In the genomic region with DNA sequence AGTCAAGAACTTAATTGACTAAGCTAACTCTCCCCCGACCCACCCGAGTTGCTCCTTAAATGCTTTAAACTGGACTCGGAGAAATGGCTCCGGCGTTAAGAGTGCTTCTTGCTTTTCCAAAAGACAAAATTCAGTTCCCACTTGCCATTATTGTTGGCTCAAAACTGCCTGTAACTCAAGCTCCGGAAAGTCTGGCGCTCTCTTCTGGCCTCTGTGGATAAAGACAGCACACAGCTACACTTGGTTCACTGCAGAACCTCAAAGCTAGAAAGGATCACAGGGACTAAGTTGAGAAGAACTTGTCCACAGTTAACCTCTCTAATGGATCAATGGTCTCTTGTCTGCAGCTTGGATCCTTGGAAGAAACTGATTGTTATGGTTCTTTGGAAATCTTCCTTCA, we compare ENCODE assay signal across 19 mouse cellular contexts. TPM values are rescaled to one million over a fixed set of nuclear protein-coding genes. Genes with fewer than 3 reads are reported as not detected.
DNase-seq lines count a peak whose midpoint lies in the region; TF ChIP-seq lines count a peak whose summit lies in the region.
"Had no signal": no experiment of that assay in that cellular context is flagged by ENCODE, and none has a peak within 500 bp of the region (broad histone marks: within the 10 kb centered on the region; RNA-seq: fewer than 3 reads in every experiment).

No protein-coding gene starts in this region.

- intact Hi-C loops in gastrocnemius, adult 2 months (cut with DNase I), result no loop called here
- intact Hi-C loops in left cerebral cortex, adult 2 months (cut with DNase I), result no loop called here

- no peak overlapping the region for H3K4me3 ChIP-seq in gastrocnemius, adult 2 months
- no peak overlapping the region for H3K4me3 ChIP-seq in ES-E14 (ENCODE audit: insufficient read depth in 1 of 2, low read depth in 1 of 2, low read length in 2 of 2, poor library complexity in 1 of 2, severe bottlenecking in 1 of 2)
- H3K4me3 ChIP-seq in left cerebral cortex, adult 2 months, result no peak overlapping the region
- H3K4me3 ChIP-seq: midbrain, embryonic 10.5 days had no signal

- peak; percentile 7; the same call in 1 of the 2 replicates for TF ChIP-seq CTCF in gastrocnemius, adult 2 months (IDR thresholded peaks at IDR 0.05)
- TF ChIP-seq CTCF in left cerebral cortex, adult 2 months (IDR thresholded peaks at IDR 0.05), result no peak; the same call in 1 of the 2 replicates

- no peak overlapping the region for H3K27ac ChIP-seq in gastrocnemius, adult 2 months
- peak overlapping the region; percentile 75; the same call in 1 of the 2 replicates for H3K27ac ChIP-seq in ES-E14 (ENCODE audit: insufficient read depth, low read depth, low read length, poor library complexity, severe bottlenecking)
- no peak overlapping the region for H3K27ac ChIP-seq in left cerebral cortex, adult 2 months
- H3K27ac ChIP-seq: midbrain, embryonic 10.5 days; stomach, postnatal 0 days had no signal

- in situ Hi-C loops in ES-E14 (cut with MboI; ENCODE audit: low sequenced_read_pairs in 2 of 2, unreplicated experiment in 2 of 2), result no loop called here

- H3K9me3 ChIP-seq in ES-E14 (ENCODE audit: control insufficient read depth, insufficient read depth, low read depth, low read length), result no peaks in the 10 kb centered on the region
- H3K9me3 ChIP-seq: midbrain, embryonic 10.5 days had no signal

- DNase-seq in gastrocnemius, adult 2 months, result no peak
- DNase-seq in gastrocnemius, adult 18-20 months (ENCODE audit: low spot score), result no peak
- DNase-seq in thymus, postnatal 4 days, result peak; percentile 33
- no peak for DNase-seq in thymus, postnatal 10 days (ENCODE audit: low spot score in 2 of 2)
- DNase-seq in ES-E14 (ENCODE audit: low read depth, low spot score), result peak; percentile 52
- no peak for DNase-seq in left cerebral cortex, adult 2 months (ENCODE audit: extremely low spot score in 1 of 2, low spot score in 2 of 2)
- no peak for DNase-seq in right cerebral cortex, postnatal 25 days
- DNase-seq: cerebellum, adult 18-20 months; cerebellum, postnatal 14 days; kidney, adult 11 months; kidney, postnatal 4 days; thymus, adult 2 months had no signal

- H3K36me3 ChIP-seq in ES-E14 (ENCODE audit: control insufficient read depth, insufficient read depth, low read length, poor library complexity, severe bottlenecking), result no peaks in the 10 kb centered on the region
- H3K36me3 ChIP-seq: midbrain, embryonic 10.5 days had no signal

- no peak overlapping the region for H3K9ac ChIP-seq in ES-E14 (ENCODE audit: insufficient read depth, low read depth, low read length, poor library complexity, severe bottlenecking)

- H3K4me1 ChIP-seq in ES-E14 (ENCODE audit: control insufficient read depth in 2 of 2, insufficient read depth in 2 of 2, low read length in 2 of 2, poor library complexity in 1 of 2), result no peaks in the 10 kb centered on the region; a peak in 1 of 4 replicates
- H3K4me1 ChIP-seq: midbrain, embryonic 10.5 days had no signal

TF ChIP-seq in ES-E14, 5 proteins besides CTCF, POLR2A, EP300 and RAD21:
- TF ChIP-seq ZC3H11A (IDR thresholded peaks at IDR 0.05; ENCODE audit: borderline replicate concordance, low read depth, low read length), result no peak
- TF ChIP-seq ZNF384 (IDR thresholded peaks at IDR 0.05; ENCODE audit: low read depth, low read length), result no peak
- no peak for TF ChIP-seq CHD2 (IDR thresholded peaks at IDR 0.05; ENCODE audit: low read depth, low read length)
- no peak for TF ChIP-seq MAFK (IDR thresholded peaks at IDR 0.05; ENCODE audit: insufficient read depth, low read depth, low read length)
- no peak for TF ChIP-seq HCFC1 (IDR thresholded peaks at IDR 0.05; ENCODE audit: borderline replicate concordance, insufficient read depth, low read length)

RNA-seq across cellular contexts. Expression of a gene that starts 15.9 kb away (rescaled TPM):
- total RNA-seq in gastrocnemius, adult 2 months (2021), result not detected
- not detected for total RNA-seq in gastrocnemius, adult 18-20 months (2021)
- not detected in 2 replicates for total RNA-seq in ES-E14 (2012; rRNA removed)
- total RNA-seq in left cerebral cortex, adult 2 months (2021), result not detected
- total RNA-seq: gastrocnemius, adult 8-10 months; hematopoietic stem cell, adult 5-6 weeks; layer of hippocampus, postnatal 10 days; liver, adult 2 months; midbrain, postnatal 0 days had no signal

RNA-seq across cellular contexts. Expression of a gene that starts 24.9 kb away (rescaled TPM):
- total RNA-seq in gastrocnemius, adult 2 months (2021), result 10 to 100 TPM; 23.8 to 30.3 TPM
- total RNA-seq in gastrocnemius, adult 18-20 months (2021), result 10 to 100 TPM; 23.6 to 30.9 TPM
- total RNA-seq in ES-E14 (2012; rRNA removed), result 48.2 and 65.4 TPM in 2 replicates
- total RNA-seq in left cerebral cortex, adult 2 months (2021), result 100 to 1,000 TPM; 192 to 199 TPM

RNA-seq across cellular contexts. Expression of a gene that starts 25.1 kb away (rescaled TPM):
- total RNA-seq in gastrocnemius, adult 2 months (2021), result not detected
- total RNA-seq in gastrocnemius, adult 18-20 months (2021), result not detected
- 0.21 and 0.58 TPM in 2 replicates for total RNA-seq in ES-E14 (2012; rRNA removed)
- not detected for total RNA-seq in left cerebral cortex, adult 2 months (2021)
- total RNA-seq: gastrocnemius, adult 8-10 months; hematopoietic stem cell, adult 5-6 weeks; layer of hippocampus, postnatal 10 days; liver, adult 2 months; midbrain, postnatal 0 days had no signal

RNA-seq across cellular contexts. Expression of a gene that starts 26.2 kb away (rescaled TPM):
- not detected for total RNA-seq in gastrocnemius, adult 2 months (2021)
- total RNA-seq in gastrocnemius, adult 18-20 months (2021), result not detected
- not detected in 2 replicates for total RNA-seq in ES-E14 (2012; rRNA removed)
- total RNA-seq in left cerebral cortex, adult 2 months (2021), result not detected
- total RNA-seq: gastrocnemius, adult 8-10 months; hematopoietic stem cell, adult 5-6 weeks; layer of hippocampus, postnatal 10 days; liver, adult 2 months; midbrain, postnatal 0 days had no signal

RNA-seq across cellular contexts. Expression of a gene that starts 55.3 kb away (rescaled TPM):
- 10 to 100 TPM; 20.1 to 29.9 TPM for total RNA-seq in gastrocnemius, adult 2 months (2021)
- 10 to 100 TPM; 17.2 to 25.7 TPM for total RNA-seq in gastrocnemius, adult 18-20 months (2021)
- 185 and 249 TPM in 2 replicates for total RNA-seq in ES-E14 (2012; rRNA removed)
- total RNA-seq in left cerebral cortex, adult 2 months (2021), result 10 to 100 TPM; 19.0 to 23.5 TPM

Comparison
In these comparisons a context has a peak if more than half of its experiments do, and no peak if none do; other contexts are left out.
1. DNase-seq: peak in thymus, postnatal 4 days (single experiment) and ES-E14 (single experiment); none in gastrocnemius, adult 2 months (single experiment), gastrocnemius, adult 18-20 months (single experiment), thymus, postnatal 10 days (0 of 2), left cerebral cortex, adult 2 months (0 of 2) and right cerebral cortex, postnatal 25 days (single experiment).